Mouse (Mus musculus): ENCODE measurements around the gene Ccdc105.

The Ccdc105 gene

GRCm38 (mm10) chr10:78739821-78740220 is 13.0 kb downstream of the Ccdc105 start:
- no peak for DNase-seq (ENCODE audit: low read depth, low spot score)
- Histone ChIP-seq H3K27me3 (ENCODE audit: control insufficient read depth, insufficient read depth, low read length, poor library complexity, severe bottlenecking) (no peaks in the 10 kb centered on the region), H3K36me3 (ENCODE audit: control insufficient read depth, insufficient read depth, low read length, poor library complexity, severe bottlenecking) (no peaks in the 10 kb centered on the region)

- H3K36me3 ChIP-seq (ENCODE audit: control insufficient read depth, insufficient read depth, low read length, poor library complexity, severe bottlenecking), result no peaks in the 10 kb centered on the region
- DNase-seq (ENCODE audit: low read depth, low spot score), result no peak
Observed at GRCm38 (mm10) chr10:78727876-78728275, 25.0 kb downstream of the Ccdc105 start.

GRCm38 (mm10) chr10:78727035-78727434 is 25.8 kb downstream of the Ccdc105 start:
- H3K27me3 ChIP-seq (ENCODE audit: control insufficient read depth, insufficient read depth, low read length, poor library complexity, severe bottlenecking), result no peaks in the 10 kb centered on the region
- H3K36me3 ChIP-seq (ENCODE audit: control insufficient read depth, insufficient read depth, low read length, poor library complexity, severe bottlenecking), result no peaks in the 10 kb centered on the region
- no peak for DNase-seq (ENCODE audit: low read depth, low spot score)

More at GRCm38 (mm10) chr10:78727876-78728275, 25.0 kb downstream of the Ccdc105 start:
- no peaks in the 10 kb centered on the region for H3K27me3 ChIP-seq (ENCODE audit: control insufficient read depth, insufficient read depth, low read length, poor library complexity, severe bottlenecking)

GRCm38 (mm10) chr10:78723416-78723815 is 29.4 kb downstream of the Ccdc105 start:
- Histone ChIP-seq H3K36me3 (ENCODE audit: control insufficient read depth, insufficient read depth, low read length, poor library complexity, severe bottlenecking) (no peaks in the 10 kb centered on the region), H3K27me3 (ENCODE audit: control insufficient read depth, insufficient read depth, low read length, poor library complexity, severe bottlenecking) (no peaks in the 10 kb centered on the region)
- no peak for DNase-seq (ENCODE audit: low read depth, low spot score)

- Histone ChIP-seq H3K27me3 (ENCODE audit: control insufficient read depth, insufficient read depth, low read length, poor library complexity, severe bottlenecking) (no peaks in the 10 kb centered on the region), H3K36me3 (ENCODE audit: control insufficient read depth, insufficient read depth, low read length, poor library complexity, severe bottlenecking) (no peaks in the 10 kb centered on the region)
- DNase-seq (ENCODE audit: low read depth, low spot score), result no peak
Observed at GRCm38 (mm10) chr10:78722654-78723053, 30.2 kb downstream of the Ccdc105 start.

- Histone ChIP-seq H3K27me3 (ENCODE audit: control insufficient read depth, insufficient read depth, low read length, poor library complexity, severe bottlenecking) (no peaks in the 10 kb centered on the region), H3K36me3 (ENCODE audit: control insufficient read depth, insufficient read depth, low read length, poor library complexity, severe bottlenecking) (no peaks in the 10 kb centered on the region)
- DNase-seq (ENCODE audit: low read depth, low spot score), result no peak
Observed at GRCm38 (mm10) chr10:78722036-78722435, 30.8 kb downstream of the Ccdc105 start.

- DNase-seq (ENCODE audit: low read depth, low spot score), result no peak
- no peaks in the 10 kb centered on the region for H3K27me3 ChIP-seq (ENCODE audit: control insufficient read depth, insufficient read depth, low read length, poor library complexity, severe bottlenecking)
- no peaks in the 10 kb centered on the region for H3K36me3 ChIP-seq (ENCODE audit: control insufficient read depth, insufficient read depth, low read length, poor library complexity, severe bottlenecking)
Observed at GRCm38 (mm10) chr10:78718056-78718455, 34.8 kb downstream of the Ccdc105 start, which contains the start of gene Casp14. Casp14 (minus strand) TSS chr10:78718294.

GRCm38 (mm10) chr10:78716231-78716630 is 36.6 kb downstream of the Ccdc105 start:
- no peak for DNase-seq (ENCODE audit: low read depth, low spot score)
- H3K36me3 ChIP-seq (ENCODE audit: control insufficient read depth, insufficient read depth, low read length, poor library complexity, severe bottlenecking), result no peaks in the 10 kb centered on the region
- H3K27me3 ChIP-seq (ENCODE audit: control insufficient read depth, insufficient read depth, low read length, poor library complexity, severe bottlenecking), result no peaks in the 10 kb centered on the region

GRCm38 (mm10) chr10:78715156-78715555 is 37.7 kb downstream of the Ccdc105 start:
- no peak for DNase-seq (ENCODE audit: low read depth, low spot score)
- no peaks in the 10 kb centered on the region for H3K36me3 ChIP-seq (ENCODE audit: control insufficient read depth, insufficient read depth, low read length, poor library complexity, severe bottlenecking)
- no peaks in the 10 kb centered on the region for H3K27me3 ChIP-seq (ENCODE audit: control insufficient read depth, insufficient read depth, low read length, poor library complexity, severe bottlenecking)

GRCm38 (mm10) chr10:78714129-78714528 is 38.7 kb downstream of the Ccdc105 start:
- Histone ChIP-seq H3K27me3 (ENCODE audit: control insufficient read depth, insufficient read depth, low read length, poor library complexity, severe bottlenecking) (no peaks in the 10 kb centered on the region), H3K36me3 (ENCODE audit: control insufficient read depth, insufficient read depth, low read length, poor library complexity, severe bottlenecking) (no peaks in the 10 kb centered on the region)
- no peak for DNase-seq (ENCODE audit: low read depth, low spot score)

GRCm38 (mm10) chr10:78710706-78711105 is 42.2 kb downstream of the Ccdc105 start:
- no peaks in the 10 kb centered on the region for H3K27me3 ChIP-seq (ENCODE audit: control insufficient read depth, insufficient read depth, low read length, poor library complexity, severe bottlenecking)
- no peak for DNase-seq (ENCODE audit: low read depth, low spot score)
- no peaks in the 10 kb centered on the region for H3K36me3 ChIP-seq (ENCODE audit: control insufficient read depth, insufficient read depth, low read length, poor library complexity, severe bottlenecking)

GRCm38 (mm10) chr10:78700881-78701280 is 52.0 kb downstream of the Ccdc105 start:
- no peak for DNase-seq (ENCODE audit: low read depth, low spot score)
- H3K27me3 ChIP-seq (ENCODE audit: control insufficient read depth, insufficient read depth, low read length, poor library complexity, severe bottlenecking), result no peaks in the 10 kb centered on the region
- no peaks in the 10 kb centered on the region for H3K36me3 ChIP-seq (ENCODE audit: control insufficient read depth, insufficient read depth, low read length, poor library complexity, severe bottlenecking)
